In genomic region chr6:113658226-113658625, GRCm38 (mm10) we compare ENCODE assay signal across 12 mouse cellular contexts. TPM values are rescaled to one million over a fixed set of nuclear protein-coding genes. Genes with fewer than 3 reads are reported as not detected.
DNase-seq lines count a peak whose midpoint lies in the region; ATAC-seq and TF ChIP-seq lines count a peak whose summit lies in the region.
"Had no signal": no experiment of that assay in that cellular context is flagged by ENCODE, and none has a peak within 500 bp of the region (broad histone marks: within the 10 kb centered on the region; RNA-seq: fewer than 3 reads in every experiment).

No protein-coding gene starts in this region.

- no peak overlapping the region for H3K4me3 ChIP-seq in layer of hippocampus, adult 2 months
- H3K4me3 ChIP-seq: embryonic facial prominence, embryonic 15.5 days had no signal

- no peak for TF ChIP-seq CTCF in layer of hippocampus, adult 2 months (conservative IDR thresholded peaks at IDR 0.05)

- peak overlapping the region; percentile 47; the same call in 1 of the 2 replicates for H3K27ac ChIP-seq in layer of hippocampus, adult 2 months
- H3K27ac ChIP-seq: embryonic facial prominence, embryonic 15.5 days had no signal

- no peak for DNase-seq in layer of hippocampus, adult 2 months (ENCODE audit: low spot score in 2 of 2)
- DNase-seq in layer of hippocampus, adult 11-12 months (ENCODE audit: low spot score), result no peak
- peak; percentile 50 for DNase-seq in Muller cell, postnatal 12 days (ENCODE audit: inconsistent ontology term)
- peak; percentile 67 to 69 for DNase-seq in kidney, postnatal 36 days
- no peak for DNase-seq in urinary bladder, postnatal 25 days (ENCODE audit: low spot score)
- no peak for DNase-seq in embryo, embryonic 11 days
- DNase-seq: liver, postnatal 0 days; right cerebral cortex, postnatal 25 days; thymus, postnatal 25 days had no signal

- ATAC-seq in granulocyte monocyte progenitor cell, adult 5-6 weeks (replicated peaks; ENCODE audit: poor library complexity, severe bottlenecking), result 0 out of 2 replicates have a peak, but pooled peaks have one; percentile 9
- ATAC-seq: liver, postnatal 0 days had no signal

RNA-seq across cellular contexts. Expression of gene Irak2, which starts 20.0 kb away (rescaled TPM):
- total RNA-seq in layer of hippocampus, adult 2 months (2021), result 10 to 100 TPM; 16.6 to 18.8 TPM
- total RNA-seq in granulocyte monocyte progenitor cell, adult 5-6 weeks (2014; fragmentation: Nextera tagmentation), result 6.7 and 9.5 TPM in 2 replicates
- total RNA-seq in granulocyte monocyte progenitor cell, adult 5-6 weeks (2017), result 6.4 and 17.5 TPM in 2 replicates

RNA-seq across cellular contexts. Expression of gene Vhl, which starts 34.5 kb away (rescaled TPM):
- 10 to 100 TPM; 44.3 to 44.9 TPM for total RNA-seq in layer of hippocampus, adult 2 months (2021)
- total RNA-seq in granulocyte monocyte progenitor cell, adult 5-6 weeks (2014; fragmentation: Nextera tagmentation), result 15.7 and 24.6 TPM in 2 replicates
- 11.0 and 11.3 TPM in 2 replicates for total RNA-seq in granulocyte monocyte progenitor cell, adult 5-6 weeks (2017)

RNA-seq across cellular contexts. Expression of gene Tatdn2, which starts 38.6 kb away (rescaled TPM):
- total RNA-seq in layer of hippocampus, adult 2 months (2021), result 10 to 100 TPM; 60.4 to 67.8 TPM
- 32.5 and 43.1 TPM in 2 replicates for total RNA-seq in granulocyte monocyte progenitor cell, adult 5-6 weeks (2014; fragmentation: Nextera tagmentation)
- 111 and 115 TPM in 2 replicates for total RNA-seq in granulocyte monocyte progenitor cell, adult 5-6 weeks (2017)

RNA-seq across cellular contexts. Expression of gene Brk1, which starts 53.7 kb away (rescaled TPM):
- total RNA-seq in layer of hippocampus, adult 2 months (2021), result 100 to 1,000 TPM; 211 to 234 TPM
- 223 and 247 TPM in 2 replicates for total RNA-seq in granulocyte monocyte progenitor cell, adult 5-6 weeks (2014; fragmentation: Nextera tagmentation)
- 96.6 and 108 TPM in 2 replicates for total RNA-seq in granulocyte monocyte progenitor cell, adult 5-6 weeks (2017)

RNA-seq across cellular contexts. Expression of gene Fancd2os, which starts 57.7 kb away (rescaled TPM):
- total RNA-seq in layer of hippocampus, adult 2 months (2021), result under 1 TPM; 0.33 to 0.86 TPM
- not detected in 2 replicates for total RNA-seq in granulocyte monocyte progenitor cell, adult 5-6 weeks (2014; fragmentation: Nextera tagmentation)
- total RNA-seq in granulocyte monocyte progenitor cell, adult 5-6 weeks (2017), result not detected in 2 replicates
- total RNA-seq: gastrocnemius, adult 18-20 months had no signal

Comparison
In these comparisons a context has a peak if more than half of its experiments do, and no peak if none do; other contexts are left out.
1. DNase-seq: peak in Muller cell, postnatal 12 days (single experiment) and kidney, postnatal 36 days (2 of 2); none in layer of hippocampus, adult 2 months (0 of 2), layer of hippocampus, adult 11-12 months (single experiment), urinary bladder, postnatal 25 days (single experiment) and embryo, embryonic 11 days (single experiment).